Mouse (Mus musculus) intestine, embryonic 15.5 days (tissue): ENCODE results near the gene Pi16. TPM values are rescaled to one million over a fixed set of nuclear protein-coding genes. Genes with fewer than 3 reads are reported as not detected.
"Not testable (repeated sequence)": the region's sequence is repeated elsewhere in the genome, so short reads cannot be mapped to it uniquely, and the experiment has no call there.

Experiments
- ATAC-seq: fragments of 200-750 bp; cut with Nextera tagmentation; 2 replicates; pipeline ENCODE4 v1.8.0; 2017; ENCODE audit warnings: moderate TSS enrichment, moderate library complexity
- H3K27ac ChIP-seq: fragments of 300-500 bp; sonication (generic); 2 replicates; pipeline ENCODE4 v1.5.1; 2015; ENCODE audit warnings: mild to moderate bottlenecking, inconsistent platforms
- H3K27me3 ChIP-seq: fragments of 300-500 bp; sonication (generic); replicated peaks from 2 replicates; pipeline ENCODE4 v1.6.1; 2015; ENCODE audit warnings: inconsistent platforms
- H3K36me3 ChIP-seq: fragments of 300-500 bp; sonication (generic); 2 replicates; pipeline ENCODE4 v1.6.1; 2015; ENCODE audit warnings: inconsistent platforms
- H3K4me1 ChIP-seq: fragments of 300-500 bp; sonication (generic); replicated peaks from 2 replicates; pipeline ENCODE4 v1.6.1; 2015; ENCODE audit warnings: inconsistent platforms
- H3K4me2 ChIP-seq: fragments of 300-500 bp; sonication (generic); replicated peaks from 2 replicates; pipeline ENCODE4 v1.6.1; 2015; ENCODE audit warnings: mild to moderate bottlenecking, inconsistent platforms
- H3K4me3 ChIP-seq: fragments of 300-500 bp; sonication (generic); replicated peaks from 2 replicates; pipeline ENCODE4 v1.5.1; 2015; ENCODE audit warnings: inconsistent platforms
- H3K9ac ChIP-seq: fragments of 300-500 bp; sonication (generic); 2 replicates; pipeline ENCODE4 v1.6.1; 2015; ENCODE audit warnings: inconsistent platforms
- H3K9me3 ChIP-seq: fragments of 300-500 bp; sonication (generic); 2 replicates; pipeline ENCODE4 v1.6.1; 2016; ENCODE audit warnings: inconsistent platforms
- WGBS: fragments of 180-500 bp; shearing (Covaris S2); methylation state at CpG from one replicate; pipeline ENCODE4 v1.1.7; 2015; 5-methylcytosine and 5-hydroxymethylcytosine counted together
- polyA plus RNA-seq: library from polyadenylated mRNA; unstranded; fragments of >200 nt; fragmentation: Nextera tagmentation; extraction: Ambion mirVana; gene quantifications from 2 replicates; pipeline ENCODE4 v1.2.1, GENCODE M21; 2015

Gene Pi16
- 0.72 and 0.98 TPM in 2 replicates for polyA plus RNA-seq

- H3K4me2 ChIP-seq, H3K9ac ChIP-seq, H3K9me3 ChIP-seq, H3K36me3 ChIP-seq, H3K4me1 ChIP-seq, H3K4me3 ChIP-seq, ATAC-seq: not testable (repeated sequence)
- peaks cover 16% of the 10 kb centered on the region; the same call in 1 of the 2 replicates for H3K27me3 ChIP-seq
- WGBS = 90% methylated on average over 3 of the region's 3 CpGs
- H3K27ac ChIP-seq = 0 out of 2 replicates have a peak within 1 kb of the TSS, but pooled peaks have one; percentile 22
These were observed at the start of gene Pi16 for GRCm38 (mm10) chr17:29317380-29317779. Gene Pi16, plus strand, starts transcription at chr17:29317680.

GRCm38 (mm10) chr17:29267931-29268681, 49.4 kb upstream of the Pi16 start:
- peak overlapping the region; percentile 92; the same call in 1 of the 2 replicates for H3K9ac ChIP-seq
- WGBS = 49% methylated on average over 6 of the region's 6 CpGs
- peak overlapping the region; percentile 60 for H3K4me2 ChIP-seq
- peaks cover 8% of the 10 kb centered on the region for H3K4me1 ChIP-seq
- peak overlapping the region; percentile 82 for H3K4me3 ChIP-seq
- no peaks in the 10 kb centered on the region for H3K27me3 ChIP-seq
- ATAC-seq = peak; percentile 56
- H3K9me3 ChIP-seq = no peaks in the 10 kb centered on the region
- peak overlapping the region; percentile 59 for H3K27ac ChIP-seq
- no peaks in the 10 kb centered on the region for H3K36me3 ChIP-seq

GRCm38 (mm10) chr17:29268682-29269348, 48.7 kb upstream of the Pi16 start, which contains the start of gene BC004004:
Gene BC004004, plus strand, starts transcription at chr17:29268788.
- no peaks in the 10 kb centered on the region for H3K9me3 ChIP-seq
- no peaks in the 10 kb centered on the region for H3K27me3 ChIP-seq
- H3K4me2 ChIP-seq = peak within 1 kb of the TSS; percentile 60
- peak within 1 kb of the TSS; percentile 92 for H3K9ac ChIP-seq
- ATAC-seq = peak; percentile 92
- 0% methylated on average over 63 of the region's 63 CpGs for WGBS
- peak within 1 kb of the TSS; percentile 82 for H3K4me3 ChIP-seq
- H3K36me3 ChIP-seq = no peaks in the 10 kb centered on the region
- H3K27ac ChIP-seq = peak within 1 kb of the TSS; percentile 94
- H3K4me1 ChIP-seq = peaks cover 9% of the 10 kb centered on the region

GRCm38 (mm10) chr17:29269349-29269706, 48.2 kb upstream of the Pi16 start:
- H3K4me2 ChIP-seq = peak overlapping the region; percentile 60
- H3K9me3 ChIP-seq = no peaks in the 10 kb centered on the region
- H3K9ac ChIP-seq = peak overlapping the region; percentile 92
- peaks cover 10% of the 10 kb centered on the region for H3K4me1 ChIP-seq
- 16% methylated on average over 10 of the region's 10 CpGs for WGBS
- H3K4me3 ChIP-seq = peak overlapping the region; percentile 82
- H3K27me3 ChIP-seq = no peaks in the 10 kb centered on the region
- no peaks in the 10 kb centered on the region for H3K36me3 ChIP-seq
- H3K27ac ChIP-seq = peak overlapping the region; percentile 94
- no peak for ATAC-seq

DNA sequence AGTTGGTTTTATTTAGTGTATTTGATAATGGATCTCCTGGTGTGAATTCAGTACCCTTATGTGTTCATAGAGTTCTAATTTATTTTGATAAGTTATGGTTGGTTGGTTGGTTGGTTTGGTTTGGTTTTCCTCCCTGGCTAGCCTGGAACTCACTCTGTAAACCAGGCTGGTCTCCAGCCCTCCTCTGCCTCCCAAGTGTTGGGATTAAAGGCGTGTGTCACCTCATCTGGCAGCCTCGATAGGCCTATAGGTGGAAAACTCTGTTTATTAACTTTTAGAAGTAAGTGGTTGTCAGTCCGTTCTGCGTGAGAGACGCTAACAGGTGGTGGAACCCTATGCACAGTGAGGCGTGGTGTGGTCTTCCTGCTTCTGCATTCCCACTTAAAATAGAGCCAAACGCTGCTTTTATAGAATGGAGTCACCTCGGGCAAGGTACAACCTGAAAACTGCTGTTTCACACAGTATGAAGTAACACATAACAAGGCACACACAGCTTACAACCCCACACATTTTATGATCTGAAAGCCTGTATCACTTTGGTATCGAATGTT, 47.3 kb upstream of the Pi16 start:
- ATAC-seq = no peak
- 91% methylated on average over 9 of the region's 9 CpGs for WGBS
- Histone ChIP-seq H3K4me1 (0 out of 2 replicates have a peak, but pooled peaks cover 7% of the 10 kb centered on the region), H3K4me3 (no peak overlapping the region), H3K36me3 (no peaks in the 10 kb centered on the region), H3K9ac (no peak overlapping the region), H3K9me3 (no peaks in the 10 kb centered on the region), H3K27ac (no peak overlapping the region), H3K4me2 (peak overlapping the region; percentile 60), H3K27me3 (no peaks in the 10 kb centered on the region)

- no peak for ATAC-seq
- Histone ChIP-seq H3K4me3 (no peak overlapping the region), H3K9ac (no peak overlapping the region), H3K27me3 (no peaks in the 10 kb centered on the region), H3K36me3 (no peaks in the 10 kb centered on the region), H3K4me2 (no peak overlapping the region), H3K9me3 (no peaks in the 10 kb centered on the region), H3K4me1 (0 out of 2 replicates have a peak, but pooled peaks cover 7% of the 10 kb centered on the region), H3K27ac (no peak overlapping the region)
- WGBS = 69% methylated on average over 7 of the region's 7 CpGs
These were observed 44.3 kb upstream of the Pi16 start for GRCm38 (mm10) chr17:29273156-29273555.

DNA sequence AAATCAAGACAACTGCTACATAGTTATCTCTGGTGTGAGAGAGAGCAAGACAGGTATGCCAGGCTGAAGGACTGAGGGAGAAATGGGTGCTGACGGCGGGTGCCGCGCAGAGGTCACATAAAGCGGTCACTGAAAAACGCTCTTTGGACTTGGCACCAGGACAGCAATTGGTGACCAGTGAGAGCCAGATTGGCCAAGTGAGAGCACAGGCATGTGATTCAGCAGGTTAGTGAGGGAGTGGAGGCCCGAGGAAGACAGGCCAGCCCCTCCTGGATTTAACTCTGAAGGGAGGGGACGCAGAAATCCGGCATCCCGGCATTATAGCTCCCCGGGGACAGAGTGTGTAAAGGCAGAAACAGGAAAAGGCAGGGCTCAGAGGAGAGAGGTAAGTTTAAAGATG, 43.6 kb upstream of the Pi16 start:
- no peak overlapping the region for H3K9ac ChIP-seq
- 0 out of 2 replicates have a peak, but pooled peaks cover 7% of the 10 kb centered on the region for H3K4me1 ChIP-seq
- no peak overlapping the region for H3K27ac ChIP-seq
- H3K27me3 ChIP-seq = no peaks in the 10 kb centered on the region
- H3K4me2 ChIP-seq = no peak overlapping the region
- ATAC-seq = no peak
- no peaks in the 10 kb centered on the region for H3K9me3 ChIP-seq
- no peaks in the 10 kb centered on the region for H3K36me3 ChIP-seq
- WGBS = 70% methylated on average over 11 of the region's 11 CpGs
- no peak overlapping the region for H3K4me3 ChIP-seq

DNA sequence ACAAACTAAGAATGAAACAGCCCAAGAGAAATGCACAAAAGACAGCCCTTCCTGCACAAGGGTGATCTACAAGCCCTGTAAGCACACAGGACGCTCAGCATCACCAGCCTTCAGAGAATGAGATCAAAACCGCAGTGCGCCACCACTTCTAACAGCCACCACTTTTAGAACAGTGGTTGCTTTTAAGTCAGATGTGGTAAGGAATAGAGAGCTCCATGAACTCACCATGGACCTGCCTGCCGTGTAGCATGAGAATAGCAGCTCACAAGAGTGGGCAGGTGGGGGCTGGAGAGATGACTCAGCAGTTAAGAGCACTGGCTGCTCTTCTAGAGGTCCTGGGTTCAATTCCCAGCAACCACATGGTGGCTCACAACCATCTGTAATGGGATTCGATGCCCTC, 37.1 kb upstream of the Pi16 start:
- H3K4me2 ChIP-seq = no peak overlapping the region
- no peak overlapping the region for H3K27ac ChIP-seq
- WGBS = 94% methylated on average over 5 of the region's 5 CpGs
- H3K9me3 ChIP-seq = no peaks in the 10 kb centered on the region
- H3K9ac ChIP-seq = no peak overlapping the region
- no peak for ATAC-seq
- no peaks in the 10 kb centered on the region for H3K27me3 ChIP-seq
- no peaks in the 10 kb centered on the region for H3K4me1 ChIP-seq
- H3K36me3 ChIP-seq = peaks cover 3% of the 10 kb centered on the region; the same call in 1 of the 2 replicates
- no peak overlapping the region for H3K4me3 ChIP-seq

DNA sequence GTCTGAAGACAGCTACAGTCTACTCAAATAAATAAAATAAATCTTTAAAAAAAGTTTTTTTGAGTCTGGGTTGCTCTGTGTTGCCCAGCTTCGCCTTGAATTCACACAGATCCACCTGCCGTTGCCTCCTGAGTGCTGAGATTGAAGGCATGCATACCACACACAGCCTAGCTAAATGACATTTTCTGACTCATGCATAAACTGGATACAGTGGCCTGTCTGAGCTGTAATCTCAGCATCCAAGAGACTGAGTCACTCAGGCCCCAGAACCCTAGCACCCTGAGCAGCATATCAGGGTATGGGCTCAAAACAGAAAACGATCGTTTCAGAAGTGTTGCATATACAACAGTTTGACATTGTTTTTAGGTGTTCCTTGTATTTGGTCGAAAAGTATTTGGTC, 35.9 kb upstream of the Pi16 start:
- no peak overlapping the region for H3K9ac ChIP-seq
- H3K4me3 ChIP-seq = no peak overlapping the region
- H3K4me2 ChIP-seq = no peak overlapping the region
- no peaks in the 10 kb centered on the region for H3K4me1 ChIP-seq
- no peak for ATAC-seq
- no peak overlapping the region for H3K27ac ChIP-seq
- no peaks in the 10 kb centered on the region for H3K27me3 ChIP-seq
- H3K9me3 ChIP-seq = no peaks in the 10 kb centered on the region
- peaks cover 3% of the 10 kb centered on the region; the same call in 1 of the 2 replicates for H3K36me3 ChIP-seq
- 92% methylated on average over 5 of the region's 5 CpGs for WGBS

GRCm38 (mm10) chr17:29282216-29282952, 35.1 kb upstream of the Pi16 start:
- ATAC-seq = peak; percentile 25; the same call in 1 of the 2 replicates
- no peak overlapping the region for H3K4me3 ChIP-seq
- H3K9me3 ChIP-seq = no peaks in the 10 kb centered on the region
- no peak overlapping the region for H3K9ac ChIP-seq
- H3K4me1 ChIP-seq = no peaks in the 10 kb centered on the region
- H3K27me3 ChIP-seq = no peaks in the 10 kb centered on the region
- no peak overlapping the region for H3K27ac ChIP-seq
- H3K36me3 ChIP-seq = peaks cover 3% of the 10 kb centered on the region; the same call in 1 of the 2 replicates
- WGBS = 71% methylated on average over 21 of the region's 21 CpGs
- no peak overlapping the region for H3K4me2 ChIP-seq

- H3K36me3 ChIP-seq = peaks cover 3% of the 10 kb centered on the region; the same call in 1 of the 2 replicates
- no peak for ATAC-seq
- no peaks in the 10 kb centered on the region for H3K9me3 ChIP-seq
- H3K4me1 ChIP-seq = 0 out of 2 replicates have a peak, but pooled peaks cover 2% of the 10 kb centered on the region
- H3K4me2 ChIP-seq = no peak overlapping the region
- H3K27ac ChIP-seq = no peak overlapping the region
- H3K4me3 ChIP-seq = no peak overlapping the region
- no peaks in the 10 kb centered on the region for H3K27me3 ChIP-seq
- 86% methylated on average over 7 of the region's 7 CpGs for WGBS
- H3K9ac ChIP-seq = no peak overlapping the region
These were observed 25.7 kb upstream of the Pi16 start for GRCm38 (mm10) chr17:29291793-29292192.

GRCm38 (mm10) chr17:29292996-29293395, 24.5 kb upstream of the Pi16 start:
- Histone ChIP-seq H3K4me2 (no peak overlapping the region), H3K27ac (no peak overlapping the region), H3K9me3 (no peaks in the 10 kb centered on the region), H3K36me3 (peaks cover 3% of the 10 kb centered on the region; the same call in 1 of the 2 replicates), H3K4me1 (0 out of 2 replicates have a peak, but pooled peaks cover 2% of the 10 kb centered on the region), H3K9ac (no peak overlapping the region), H3K27me3 (no peaks in the 10 kb centered on the region), H3K4me3 (no peak overlapping the region)
- ATAC-seq = no peak
- 88% methylated on average over 3 of the region's 3 CpGs for WGBS
